Mouse (Mus musculus) CH12.LX (cell line): ENCODE results near the gene Hist1h2ag. TPM values are rescaled to one million over a fixed set of nuclear protein-coding genes. Genes with fewer than 3 reads are reported as not detected.

Experiments
- DNase-seq: peaks from one replicate; pipeline ENCODE4 v3.0.0-alpha.2; 2013; ENCODE audit errors: extremely low read depth
- H3K27ac ChIP-seq: 2 replicates; pipeline ENCODE4 v1.5.1; 2012; ENCODE audit warnings: low read depth, mild to moderate bottlenecking, control low read depth, moderate library complexity; ENCODE audit not compliant: insufficient read depth
- H3K27me3 ChIP-seq: replicated peaks from 2 replicates; pipeline ENCODE3; 2012; ENCODE audit warnings: inconsistent platforms
- H3K36me3 ChIP-seq, 2 experiments: replicated peaks in 1 of 2; 2 replicates each; pipeline versions ENCODE3 to v1.6.1; 2012; ENCODE audit warnings: inconsistent platforms in 1 of 2, low read length in 1 of 2, mild to moderate bottlenecking in 1 of 2, mixed read lengths in 1 of 2, moderate library complexity in 1 of 2; ENCODE audit not compliant: control insufficient read depth in 1 of 2, insufficient read depth in 1 of 2
- H3K4me1 ChIP-seq, 2 experiments: 2 replicates each; pipeline ENCODE4 v1.6.1; 2012; ENCODE audit warnings: inconsistent platforms in 1 of 2, moderate library complexity in 1 of 2; ENCODE audit not compliant: insufficient read depth in 2 of 2, control insufficient read depth in 1 of 2
- H3K4me2 ChIP-seq: 2 replicates; pipeline ENCODE4 v1.6.1; 2012; ENCODE audit warnings: low read depth, mild to moderate bottlenecking, control low read depth; ENCODE audit not compliant: poor library complexity, insufficient read depth, severe bottlenecking
- H3K4me3 ChIP-seq, 3 experiments: fragments of 150-350 bp in 1 of 3; sonication (generic) in 1 of 3; replicated peaks in 1 of 3; 2 replicates each; pipeline versions ENCODE3 to v1.5.1; 2011 to 2012; ENCODE audit warnings: low read depth in 2 of 3, low read length in 2 of 3, mild to moderate bottlenecking in 2 of 3, moderate library complexity in 2 of 3, control low read depth in 1 of 3, improper control_type of control experiment in 1 of 3, inconsistent platforms in 1 of 3, mixed read lengths in 1 of 3; ENCODE audit not compliant: poor library complexity in 1 of 3
- H3K79me2 ChIP-seq: replicated peaks from 2 replicates; pipeline ENCODE4 v1.6.1; 2012; ENCODE audit warnings: mild to moderate bottlenecking, moderate library complexity; ENCODE audit not compliant: control insufficient read depth, poor library complexity, insufficient read depth, severe bottlenecking; ENCODE audit errors: extremely low read depth
- H3K9ac ChIP-seq: 2 replicates; pipeline ENCODE4 v1.6.1; 2012; ENCODE audit warnings: low read depth, mild to moderate bottlenecking, control low read depth, moderate library complexity; ENCODE audit not compliant: insufficient read depth
- H3K9me3 ChIP-seq: replicated peaks from 2 replicates; pipeline ENCODE3; 2012; ENCODE audit warnings: low read length, inconsistent platforms, mixed read lengths
- BHLHE40 ChIP-seq: IDR thresholded peaks from 2 replicates; pipeline ENCODE4 v1.6.1; 2011; ENCODE audit warnings: mild to moderate bottlenecking, low read depth, low read length, improper control_type of control experiment
- CHD1 ChIP-seq: IDR thresholded peaks from 2 replicates; pipeline ENCODE4 v1.6.1; 2012; ENCODE audit warnings: low read depth, low read length, improper control_type of control experiment, inconsistent platforms
- CHD2 ChIP-seq: IDR thresholded peaks from 2 replicates; pipeline ENCODE4 v1.6.1; 2011; ENCODE audit warnings: low read length, improper control_type of control experiment
- E2F4 ChIP-seq: IDR thresholded peaks from 2 replicates; pipeline ENCODE4 v1.6.1; 2011; ENCODE audit warnings: low read depth, low read length, improper control_type of control experiment; ENCODE audit not compliant: insufficient replicate concordance
- ELF1 ChIP-seq: IDR thresholded peaks from 2 replicates; pipeline ENCODE4 v1.6.1; 2014; ENCODE audit warnings: low read depth, mild to moderate bottlenecking, inconsistent platforms, low read length, improper control_type of control experiment
- EP300 ChIP-seq: IDR thresholded peaks from 2 replicates; pipeline ENCODE4 v1.6.1; 2011; ENCODE audit warnings: low read length, improper control_type of control experiment
- ETS1 ChIP-seq: conservative IDR thresholded peaks from 2 replicates; pipeline ENCODE4 v1.6.1; 2012; ENCODE audit warnings: low read depth, mild to moderate bottlenecking, inconsistent platforms, low read length, improper control_type of control experiment, moderate library complexity
- HCFC1 ChIP-seq: IDR thresholded peaks from 2 replicates; pipeline ENCODE4 v1.6.1; 2012; ENCODE audit warnings: low read depth, mild to moderate bottlenecking, inconsistent platforms, low read length, improper control_type of control experiment
- IRF4 ChIP-seq: IDR thresholded peaks from 2 replicates; pipeline ENCODE4 v1.6.1; 2014; ENCODE audit warnings: low read depth, mild to moderate bottlenecking, inconsistent platforms, low read length, improper control_type of control experiment
- JUND ChIP-seq: conservative IDR thresholded peaks from 2 replicates; pipeline ENCODE4 v1.6.1; 2011; ENCODE audit warnings: low read depth, low read length, improper control_type of control experiment
- KAT2A ChIP-seq: IDR thresholded peaks from 2 replicates; pipeline ENCODE4 v1.6.1; 2012; ENCODE audit warnings: low read length, improper control_type of control experiment, inconsistent platforms; ENCODE audit not compliant: insufficient replicate concordance
- MAX ChIP-seq: IDR thresholded peaks from 2 replicates; pipeline ENCODE4 v1.6.1; 2011; ENCODE audit warnings: low read length, improper control_type of control experiment
- MEF2A ChIP-seq: IDR thresholded peaks from 2 replicates; pipeline ENCODE4 v1.6.1; 2014; ENCODE audit warnings: low read depth, mild to moderate bottlenecking, inconsistent platforms, low read length, improper control_type of control experiment, borderline replicate concordance
- MXI1 ChIP-seq: IDR thresholded peaks from 2 replicates; pipeline ENCODE4 v1.6.1; 2011; ENCODE audit warnings: mild to moderate bottlenecking, low read depth, low read length, improper control_type of control experiment
- MYC ChIP-seq: IDR thresholded peaks from 2 replicates; pipeline ENCODE4 v1.6.1; 2011; ENCODE audit warnings: low read depth, mild to moderate bottlenecking, improper control_type of control experiment, low read length
- NELFE ChIP-seq: IDR thresholded peaks from 2 replicates; pipeline ENCODE4 v1.6.1; 2011; ENCODE audit warnings: low read depth, low read length, improper control_type of control experiment
- NRF1 ChIP-seq: IDR thresholded peaks from 2 replicates; pipeline ENCODE4 v1.6.1; 2014; ENCODE audit warnings: low read depth, mild to moderate bottlenecking, inconsistent platforms, low read length, improper control_type of control experiment, moderate library complexity
- PAX5 ChIP-seq: IDR thresholded peaks from 2 replicates; pipeline ENCODE4 v1.6.1; 2012; ENCODE audit warnings: low read length, inconsistent platforms, mixed read lengths
- POLR2A ChIP-seq: IDR thresholded peaks from 2 replicates; pipeline ENCODE4 v1.6.1; 2011; ENCODE audit warnings: low read depth, mild to moderate bottlenecking, improper control_type of control experiment, low read length
- POLR2AphosphoS2 ChIP-seq: IDR thresholded peaks from 2 replicates; pipeline ENCODE4 v1.6.1; 2011; ENCODE audit warnings: low read depth, low read length, improper control_type of control experiment
- RAD21 ChIP-seq: IDR thresholded peaks from 2 replicates; pipeline ENCODE4 v1.6.1; 2011; ENCODE audit warnings: low read depth, mild to moderate bottlenecking, low read length, improper control_type of control experiment, moderate library complexity
- RCOR1 ChIP-seq: conservative IDR thresholded peaks from 2 replicates; pipeline ENCODE4 v1.6.1; 2012; ENCODE audit warnings: low read depth, mild to moderate bottlenecking, inconsistent platforms, low read length, improper control_type of control experiment
- SMC3 ChIP-seq: IDR thresholded peaks from 2 replicates; pipeline ENCODE4 v1.6.1; 2011; ENCODE audit warnings: low read depth, low read length, improper control_type of control experiment
- TBP ChIP-seq: conservative IDR thresholded peaks from 2 replicates; pipeline ENCODE4 v1.6.1; 2011; ENCODE audit warnings: low read depth, low read length, improper control_type of control experiment
- UBTF ChIP-seq: IDR thresholded peaks from 2 replicates; pipeline ENCODE4 v1.6.1; 2012; ENCODE audit warnings: low read depth, mild to moderate bottlenecking, inconsistent platforms, low read length, improper control_type of control experiment, moderate library complexity
- USF2 ChIP-seq: conservative IDR thresholded peaks from 2 replicates; pipeline ENCODE4 v1.6.1; 2011; ENCODE audit warnings: low read depth, low read length, improper control_type of control experiment
- ZC3H11A ChIP-seq: IDR thresholded peaks from 2 replicates; pipeline ENCODE4 v1.6.1; 2012; ENCODE audit warnings: low read depth, mild to moderate bottlenecking, inconsistent platforms, low read length, improper control_type of control experiment
- ZKSCAN1 ChIP-seq: IDR thresholded peaks from 2 replicates; pipeline ENCODE4 v1.6.1; 2012; ENCODE audit warnings: low read depth, inconsistent platforms, low read length, improper control_type of control experiment, borderline replicate concordance
- ZMIZ1 ChIP-seq: IDR thresholded peaks from 2 replicates; pipeline ENCODE4 v1.6.1; 2012; ENCODE audit warnings: low read depth, mild to moderate bottlenecking, inconsistent platforms, low read length, improper control_type of control experiment
- ZNF384 ChIP-seq: IDR thresholded peaks from 2 replicates; pipeline ENCODE4 v1.6.1; 2012; ENCODE audit warnings: low read depth, low read length, improper control_type of control experiment, inconsistent platforms
- dilution Hi-C: fragments of 300-500 bp; cut with MboI; formaldehyde crosslinking; loops from 2 replicates; pipeline ENCODE4 v1.14.3; 2020; ENCODE audit warnings: low sequenced_read_pairs; ENCODE audit not compliant: extremely low pct_unique_long_range_greater_than_20kb, extremely low pct_ligation_motif_present
- in situ Hi-C: fragments of 300-500 bp; cut with MboI; formaldehyde crosslinking; loops from 3 replicates; pipeline ENCODE4 v1.14.3; 2019; ENCODE audit warnings: low sequenced_read_pairs, low pct_ligation_motif_present, low pct_unique_long_range_greater_than_20kb, mixed read lengths
- polyA plus RNA-seq: library from polyadenylated mRNA; unstranded; fragments of >175 nt; gene quantifications from 2 replicates; pipeline ENCODE4 v1.2.1, GENCODE M21; 2012; ENCODE audit warnings: low read depth; ENCODE audit not compliant: insufficient read length
- total RNA-seq, 2 experiments: library from RNA; depleted of rRNA; stranded (reverse); fragments of 300-350 nt in 1 of 2; fragments of >200 nt in 1 of 2; gene quantifications; 2 replicates each; pipeline ENCODE4 v1.2.3; 2012 to 2014

Gene Hist1h2ag
- total and polyA plus RNA-seq, 3 experiments = 7.3 to 576 (median 22.0) TPM

- TF ChIP-seq RAD21 (no peak), NRF1 (no peak), CHD1 (peak; percentile 83), ELF1 (no peak), POLR2A (peak; percentile 88), NELFE (peak; percentile 75; the same call in 1 of the 2 replicates), POLR2AphosphoS2 (peak; percentile 97), PAX5 (no peak), ETS1 (no peak), E2F4 (0 out of 2 replicates have a peak, but pooled peaks have one; percentile 27), IRF4 (0 out of 2 replicates have a peak, but pooled peaks have one; percentile 3), BHLHE40 (no peak), ZNF384 (peak; percentile 45; the same call in 1 of the 2 replicates), MEF2A (no peak), MXI1 (peak; percentile 93), KAT2A (no peak), ZMIZ1 (peak; percentile 97), JUND (no peak), ZC3H11A (no peak), ZKSCAN1 (no peak)
- TF ChIP-seq, all 38 proteins: peak for 14
Observed at GRCm38 (mm10) chr13:22034443-22035266, 8.1 kb downstream of the Hist1h2ag start (continued).

DNA sequence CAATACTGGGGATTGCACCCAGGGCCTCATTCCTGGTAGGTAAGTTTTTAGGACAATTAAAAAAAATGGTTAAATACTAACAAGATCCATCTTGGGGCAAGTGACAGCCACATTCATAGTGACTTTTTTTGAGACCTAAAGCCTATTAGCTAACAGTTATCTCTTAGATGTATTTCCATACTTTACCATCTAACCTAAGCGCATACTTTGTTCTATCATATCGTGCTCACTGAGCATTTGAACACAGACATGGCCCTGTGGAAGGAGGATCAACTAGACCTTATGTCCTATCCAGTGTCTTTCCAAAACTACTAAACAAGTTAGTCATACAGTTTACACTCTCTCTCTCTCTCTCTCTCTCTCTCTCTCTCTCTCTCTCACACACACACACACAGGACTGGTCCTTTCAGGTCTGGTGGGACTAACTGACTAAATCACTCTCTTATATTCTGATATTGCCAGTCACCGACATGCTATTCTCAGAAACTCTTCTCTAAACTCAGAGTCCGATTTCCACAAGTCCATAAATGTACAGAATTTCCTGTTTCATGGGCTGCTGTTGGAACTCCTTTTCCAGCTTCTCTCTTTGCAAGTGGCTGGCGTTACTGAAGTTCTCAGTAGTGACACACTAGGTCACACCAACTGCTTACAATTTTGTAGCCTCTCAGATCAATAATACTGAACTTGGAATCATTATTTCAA is 8.9 kb downstream of the Hist1h2ag start:
- Histone ChIP-seq H3K9me3 (no peaks in the 10 kb centered on the region), H3K4me2 (peak overlapping the region; percentile 78; the same call in 1 of the 2 replicates), H3K79me2 (no peaks in the 10 kb centered on the region), H3K27me3 (no peaks in the 10 kb centered on the region), H3K27ac (no peak overlapping the region), H3K9ac (peak overlapping the region; percentile 92), H3K4me3 (no peak overlapping the region), H3K4me1 (peaks cover 3 to 25% of the 10 kb centered on the region in 2 experiments; a peak in 3 of 4 replicates), H3K36me3 (no peaks in the 10 kb centered on the region)
- in situ Hi-C loops (loop anchor here (5.0 to 25.0 kb wide), 4 partner anchors 107 to 1728 kb away; partner anchors contain the start of genes Hist1h1a, Hist1h2ab, Hist1h3a and Hist1h3b), dilution Hi-C loops (no loop called here)
- TF ChIP-seq SMC3 (no peak), EP300 (no peak), TBP (no peak), UBTF (no peak), BHLHE40 (no peak), MYC (no peak), ZNF384 (no peak), CHD2 (no peak), USF2 (no peak), ZKSCAN1 (no peak), MXI1 (no peak), POLR2A (no peak), IRF4 (no peak), HCFC1 (no peak), KAT2A (no peak), RCOR1 (no peak), MAX (no peak)
- DNase-seq = peak; percentile 41
